Mouse (Mus musculus): ENCODE measurements around the gene Vangl2. TPM values are rescaled to one million over a fixed set of nuclear protein-coding genes. Genes with fewer than 3 reads are reported as not detected.

The Vangl2 gene
- polyA plus RNA-seq, 1 experiment from 2014 or later: 44.0 TPM

GRCm38 (mm10) chr1:172000641-172001040, 27.6 kb downstream of the Vangl2 start:
- 0 out of 2 replicates have a peak, but pooled peaks have one; percentile 19 for ATAC-seq
- H3K9ac ChIP-seq (ENCODE audit: low read depth, low read length): no peak overlapping the region
- no peaks in the 10 kb centered on the region for H3K9me3 ChIP-seq (replicated peaks; ENCODE audit: control insufficient read depth, low read length, poor library complexity, severe bottlenecking)
- H3K27me3 ChIP-seq (ENCODE audit: control insufficient read depth, insufficient read depth, low read depth, low read length): no peaks in the 10 kb centered on the region
- H3K36me3 ChIP-seq (ENCODE audit: control insufficient read depth, insufficient read depth, low read length): peaks cover 13% of the 10 kb centered on the region
- H3K4me3 ChIP-seq (ENCODE audit: low read depth, low read length): no peak overlapping the region
- H3K27ac ChIP-seq (ENCODE audit: low read length): no peak overlapping the region
- H3K4me1 ChIP-seq (ENCODE audit: control insufficient read depth, insufficient read depth, low read length): peaks cover 7% of the 10 kb centered on the region
- no peak overlapping the region for H3K4me2 ChIP-seq (ENCODE audit: low read length)
- 50% methylated on average over 3 of the region's 3 CpGs for WGBS

DNA sequence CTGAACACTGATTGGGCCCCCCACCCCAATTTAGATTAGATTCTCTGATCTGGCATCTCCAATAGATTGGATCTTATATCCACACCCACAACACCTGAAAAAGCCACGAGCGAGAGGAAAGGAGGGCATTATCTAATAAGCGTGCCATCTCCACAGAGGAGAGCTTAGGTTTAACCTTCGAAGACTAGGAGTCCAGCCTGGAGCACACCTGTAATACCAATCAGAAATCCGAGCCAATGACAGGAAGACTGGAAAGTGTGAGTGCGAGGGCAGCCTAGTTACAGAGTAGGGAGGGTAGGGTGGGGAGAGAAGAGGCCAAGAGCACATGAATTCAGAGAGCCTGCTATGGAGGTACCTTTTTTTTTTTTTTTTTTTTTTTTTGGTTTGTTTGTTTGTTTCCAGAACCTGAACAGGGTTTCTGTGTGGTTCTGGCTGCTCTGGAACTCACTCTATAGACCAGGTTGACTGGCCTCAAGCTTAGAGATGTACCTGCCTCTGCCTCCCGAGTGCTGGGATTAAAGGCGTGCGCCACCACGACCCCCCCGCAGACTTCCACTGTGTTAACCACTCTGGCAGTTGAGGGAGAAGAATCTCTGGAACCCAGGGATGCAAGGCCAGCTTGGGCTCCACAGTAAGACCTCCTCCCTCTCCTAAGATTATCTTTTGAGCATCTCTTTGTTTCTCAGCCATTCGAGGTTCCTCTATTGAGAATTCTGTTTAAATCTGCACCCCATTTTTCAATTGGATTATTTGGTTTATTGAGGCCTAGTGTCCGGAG, 29.2 kb downstream of the Vangl2 start:
- WGBS: 89% methylated on average over 13 of the region's 13 CpGs
- Histone ChIP-seq H3K4me3 (ENCODE audit: low read depth, low read length) (no peak overlapping the region), H3K4me1 (ENCODE audit: control insufficient read depth, insufficient read depth, low read length) (peaks cover 7% of the 10 kb centered on the region), H3K27me3 (ENCODE audit: control insufficient read depth, insufficient read depth, low read depth, low read length) (no peaks in the 10 kb centered on the region), H3K9ac (ENCODE audit: low read depth, low read length) (no peak overlapping the region), H3K4me2 (ENCODE audit: low read length) (no peak overlapping the region), H3K36me3 (ENCODE audit: control insufficient read depth, insufficient read depth, low read length) (peaks cover 7% of the 10 kb centered on the region), H3K9me3 (replicated peaks; ENCODE audit: control insufficient read depth, low read length, poor library complexity, severe bottlenecking) (no peaks in the 10 kb centered on the region), H3K27ac (ENCODE audit: low read length) (no peak overlapping the region)
- ATAC-seq: no peak

GRCm38 (mm10) chr1:171996701-171997100, 31.5 kb downstream of the Vangl2 start:
- Histone ChIP-seq H3K27me3 (ENCODE audit: control insufficient read depth, insufficient read depth, low read depth, low read length) (no peaks in the 10 kb centered on the region), H3K36me3 (ENCODE audit: control insufficient read depth, insufficient read depth, low read length) (no peaks in the 10 kb centered on the region), H3K9me3 (replicated peaks; ENCODE audit: control insufficient read depth, low read length, poor library complexity, severe bottlenecking) (no peaks in the 10 kb centered on the region), H3K9ac (ENCODE audit: low read depth, low read length) (no peak overlapping the region), H3K27ac (ENCODE audit: low read length) (no peak overlapping the region), H3K4me3 (ENCODE audit: low read depth, low read length) (no peak overlapping the region), H3K4me2 (ENCODE audit: low read length) (no peak overlapping the region), H3K4me1 (ENCODE audit: control insufficient read depth, insufficient read depth, low read length) (peaks cover 6% of the 10 kb centered on the region)
- 75% methylated on average over 7 of the region's 7 CpGs for WGBS
- ATAC-seq: no peak

GRCm38 (mm10) chr1:171994918-171995715, 33.1 kb downstream of the Vangl2 start:
- Histone ChIP-seq H3K4me3 (ENCODE audit: low read depth, low read length) (no peak overlapping the region), H3K9ac (ENCODE audit: low read depth, low read length) (no peak overlapping the region), H3K36me3 (ENCODE audit: control insufficient read depth, insufficient read depth, low read length) (no peaks in the 10 kb centered on the region), H3K27ac (ENCODE audit: low read length) (no peak overlapping the region), H3K9me3 (replicated peaks; ENCODE audit: control insufficient read depth, low read length, poor library complexity, severe bottlenecking) (no peaks in the 10 kb centered on the region), H3K4me2 (ENCODE audit: low read length) (no peak overlapping the region), H3K27me3 (ENCODE audit: control insufficient read depth, insufficient read depth, low read depth, low read length) (no peaks in the 10 kb centered on the region), H3K4me1 (ENCODE audit: control insufficient read depth, insufficient read depth, low read length) (no peaks in the 10 kb centered on the region)
- ATAC-seq: no peak
- 89% methylated on average over 11 of the region's 11 CpGs for WGBS

DNA sequence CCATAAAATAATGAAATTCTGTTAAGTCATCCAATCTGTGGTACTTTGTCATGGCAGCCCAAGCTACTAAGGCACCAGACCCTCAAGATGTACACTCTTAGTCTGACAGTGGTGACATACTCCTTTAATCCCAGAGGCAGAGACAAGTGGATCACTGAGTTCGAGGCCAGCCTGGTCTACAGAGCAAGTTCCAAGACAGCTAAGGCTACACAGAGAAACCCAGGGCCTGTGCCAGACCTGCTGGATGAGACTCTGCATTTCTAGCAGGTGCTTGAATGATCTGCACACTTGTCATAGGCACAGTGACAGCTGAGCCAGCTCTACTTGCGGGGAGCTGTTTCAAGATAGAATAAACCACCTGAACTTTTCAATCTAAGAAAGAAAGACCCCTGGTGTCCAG, 33.7 kb downstream of the Vangl2 start:
- ATAC-seq: no peak
- WGBS: 84% methylated on average over 2 of the region's 2 CpGs

DNA sequence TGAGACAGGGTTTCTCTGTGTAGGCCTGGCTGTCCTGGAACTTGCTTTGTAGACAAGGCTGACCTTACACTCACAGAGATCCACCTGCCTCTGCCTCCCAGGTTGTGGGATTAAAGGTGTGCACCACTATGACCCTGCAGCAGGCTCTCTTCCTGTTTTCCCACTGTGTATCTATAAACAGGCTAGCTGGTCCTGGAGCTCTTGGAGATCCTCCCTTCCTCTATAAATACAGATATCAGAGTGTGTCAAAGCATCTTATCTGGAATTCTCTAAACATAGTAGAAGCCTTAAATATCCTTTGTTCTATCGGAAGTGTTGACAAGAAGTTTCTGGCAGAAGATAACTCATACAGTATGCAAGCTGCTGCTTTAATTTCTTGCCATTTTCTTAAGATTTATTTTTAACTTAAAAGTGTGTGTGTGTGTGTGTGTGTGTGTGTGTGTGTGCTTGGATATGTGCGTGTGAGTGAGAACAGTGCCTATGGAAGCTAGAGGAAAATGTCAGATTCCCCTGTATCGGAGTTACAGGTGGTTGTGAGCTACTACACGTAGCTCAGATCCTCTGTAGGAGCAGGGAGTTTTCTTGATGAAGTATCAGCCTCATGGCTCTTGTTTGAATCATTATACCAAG, 35.2 kb downstream of the Vangl2 start:
- ATAC-seq: no peak
- Histone ChIP-seq H3K4me1 (ENCODE audit: control insufficient read depth, insufficient read depth, low read length) (no peaks in the 10 kb centered on the region), H3K4me3 (ENCODE audit: low read depth, low read length) (no peak overlapping the region), H3K9ac (ENCODE audit: low read depth, low read length) (no peak overlapping the region), H3K36me3 (ENCODE audit: control insufficient read depth, insufficient read depth, low read length) (no peaks in the 10 kb centered on the region), H3K4me2 (ENCODE audit: low read length) (no peak overlapping the region), H3K27ac (ENCODE audit: low read length) (no peak overlapping the region), H3K9me3 (replicated peaks; ENCODE audit: control insufficient read depth, low read length, poor library complexity, severe bottlenecking) (0 out of 2 replicates have a peak, but pooled peaks cover 2% of the 10 kb centered on the region), H3K27me3 (ENCODE audit: control insufficient read depth, insufficient read depth, low read depth, low read length) (no peaks in the 10 kb centered on the region)
- 84% methylated on average over 4 of the region's 4 CpGs for WGBS

More for the DNA sequence above, 33.7 kb downstream of the Vangl2 start:
- H3K27me3 ChIP-seq (ENCODE audit: control insufficient read depth, insufficient read depth, low read depth, low read length): no peaks in the 10 kb centered on the region
- H3K9me3 ChIP-seq (replicated peaks; ENCODE audit: control insufficient read depth, low read length, poor library complexity, severe bottlenecking): no peaks in the 10 kb centered on the region
- H3K4me2 ChIP-seq (ENCODE audit: low read length): no peak overlapping the region
- H3K36me3 ChIP-seq (ENCODE audit: control insufficient read depth, insufficient read depth, low read length): no peaks in the 10 kb centered on the region
- H3K27ac ChIP-seq (ENCODE audit: low read length): no peak overlapping the region
- no peak overlapping the region for H3K4me3 ChIP-seq (ENCODE audit: low read depth, low read length)
- no peaks in the 10 kb centered on the region for H3K4me1 ChIP-seq (ENCODE audit: control insufficient read depth, insufficient read depth, low read length)
- no peak overlapping the region for H3K9ac ChIP-seq (ENCODE audit: low read depth, low read length)

DNA sequence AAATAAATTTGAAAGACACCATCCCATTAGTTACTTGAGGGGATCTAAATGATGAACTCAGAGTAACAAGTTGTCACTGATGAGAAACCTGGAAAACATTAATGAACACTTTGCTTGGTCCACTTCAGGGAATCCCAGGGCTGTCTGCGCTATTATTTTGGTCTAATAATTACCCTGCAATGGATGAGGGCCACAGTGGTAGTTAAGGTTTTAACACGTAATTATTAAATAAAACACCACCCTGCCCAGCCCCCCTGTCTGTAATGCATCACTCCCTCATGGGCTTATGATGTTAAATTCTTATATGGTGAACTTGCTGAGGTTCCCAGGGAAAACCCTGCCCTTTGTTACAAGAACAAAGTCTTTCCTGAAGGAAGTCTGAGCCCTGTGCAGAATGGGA, 36.4 kb downstream of the Vangl2 start:
- Histone ChIP-seq H3K4me1 (ENCODE audit: control insufficient read depth, insufficient read depth, low read length) (no peaks in the 10 kb centered on the region), H3K9ac (ENCODE audit: low read depth, low read length) (no peak overlapping the region), H3K9me3 (replicated peaks; ENCODE audit: control insufficient read depth, low read length, poor library complexity, severe bottlenecking) (0 out of 2 replicates have a peak, but pooled peaks cover 2% of the 10 kb centered on the region), H3K27me3 (ENCODE audit: control insufficient read depth, insufficient read depth, low read depth, low read length) (no peaks in the 10 kb centered on the region), H3K36me3 (ENCODE audit: control insufficient read depth, insufficient read depth, low read length) (no peaks in the 10 kb centered on the region), H3K4me3 (ENCODE audit: low read depth, low read length) (no peak overlapping the region), H3K4me2 (ENCODE audit: low read length) (no peak overlapping the region), H3K27ac (ENCODE audit: low read length) (no peak overlapping the region)
- WGBS: 82% methylated on average over 2 of the region's 2 CpGs
- ATAC-seq: no peak

GRCm38 (mm10) chr1:171984121-171984520, 44.1 kb downstream of the Vangl2 start:
- Histone ChIP-seq H3K36me3 (ENCODE audit: control insufficient read depth, insufficient read depth, low read length) (no peaks in the 10 kb centered on the region), H3K27me3 (ENCODE audit: control insufficient read depth, insufficient read depth, low read depth, low read length) (no peaks in the 10 kb centered on the region), H3K4me3 (ENCODE audit: low read depth, low read length) (no peak overlapping the region), H3K4me1 (ENCODE audit: control insufficient read depth, insufficient read depth, low read length) (no peaks in the 10 kb centered on the region), H3K9ac (ENCODE audit: low read depth, low read length) (no peak overlapping the region), H3K4me2 (ENCODE audit: low read length) (no peak overlapping the region), H3K9me3 (replicated peaks; ENCODE audit: control insufficient read depth, low read length, poor library complexity, severe bottlenecking) (0 out of 2 replicates have a peak, but pooled peaks cover 2% of the 10 kb centered on the region), H3K27ac (ENCODE audit: low read length) (no peak overlapping the region)
- WGBS: 100% methylated on average over 1 of the region's 1 CpGs
- no peak for ATAC-seq
